Mouse (Mus musculus) kidney, adult 2 months (tissue): ENCODE measurements around the gene Dvl3. TPM values are rescaled to one million over a fixed set of nuclear protein-coding genes. Genes with fewer than 3 reads are reported as not detected.

Experiments
- DNase-seq: peaks from one replicate; pipeline ENCODE4 v3.0.0; 2021
- H3K27ac ChIP-seq: fragments of 200-500 bp; 2 replicates; pipeline ENCODE4 v1.5.1; 2012; ENCODE audit warnings: low read depth, low read length, control low read depth, inconsistent platforms; ENCODE audit not compliant: insufficient read depth
- H3K27me3 ChIP-seq: fragments of 200-500 bp; replicated peaks from 2 replicates; pipeline ENCODE4 v1.6.1; 2012; ENCODE audit warnings: mild to moderate bottlenecking, moderate library complexity, low read length, inconsistent platforms; ENCODE audit not compliant: control insufficient read depth, insufficient read depth
- H3K36me3 ChIP-seq: fragments of 200-500 bp; 2 replicates; pipeline ENCODE4 v1.6.1; 2012; ENCODE audit warnings: mild to moderate bottlenecking, moderate library complexity, low read length, inconsistent platforms; ENCODE audit not compliant: control insufficient read depth, insufficient read depth
- H3K4me1 ChIP-seq: fragments of 200-500 bp; 2 replicates; pipeline ENCODE4 v1.6.1; 2011; ENCODE audit warnings: low read length; ENCODE audit not compliant: control insufficient read depth, insufficient read depth
- H3K4me3 ChIP-seq: fragments of 200-500 bp; 2 replicates; pipeline ENCODE4 v1.5.1; 2011; ENCODE audit warnings: mild to moderate bottlenecking, low read depth, low read length, control low read depth; ENCODE audit not compliant: insufficient read depth
- CTCF ChIP-seq: fragments of 200-500 bp; conservative IDR thresholded peaks from 2 replicates; pipeline ENCODE4 v1.5.1; 2011; ENCODE audit warnings: low read depth, mild to moderate bottlenecking, control low read depth, low read length, moderate library complexity, mixed read lengths; ENCODE audit not compliant: insufficient read depth, insufficient read length
- POLR2A ChIP-seq: fragments of 200-500 bp; IDR thresholded peaks from one replicate; pipeline ENCODE4 v1.6.1; 2011; ENCODE audit warnings: low read depth, low read length, control low read depth
- WGBS: fragments of 180-500 bp; shearing (Covaris S2); methylation state at CpG from one replicate; pipeline ENCODE4 v1.1.7; 2018; 5-methylcytosine and 5-hydroxymethylcytosine counted together
- polyA plus RNA-seq: library from polyadenylated mRNA; depleted of rRNA; stranded (reverse); fragments of >200 nt; gene quantifications from 2 replicates; pipeline ENCODE4 v1.2.3, GENCODE M21; 2012

Dvl3 gene
- polyA plus RNA-seq, 1 experiment, result 37.4 TPM

DNA sequence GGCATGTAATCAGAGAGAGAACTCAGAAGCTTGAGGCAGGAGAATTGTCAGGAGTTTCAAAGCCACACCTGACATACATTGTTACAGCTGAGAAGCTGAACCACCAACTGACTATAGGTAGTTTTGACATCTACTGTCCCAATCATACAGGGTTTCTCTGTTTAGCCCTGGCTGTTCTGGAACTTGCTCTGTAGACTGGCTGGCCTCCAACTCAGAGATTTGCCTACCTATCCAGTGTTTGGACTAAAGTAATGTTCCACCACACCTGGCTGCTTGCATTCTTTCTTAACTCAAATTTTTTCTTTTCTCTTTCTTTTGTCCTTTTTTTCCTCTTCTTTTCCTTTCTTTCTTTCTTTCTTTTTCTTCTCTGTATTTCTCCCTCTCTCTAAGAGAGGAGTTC lies 750 bp upstream of the Dvl3 start:
- H3K27me3 ChIP-seq, result no peaks in the 10 kb centered on the region
- H3K4me1 ChIP-seq, result peaks cover 4% of the 10 kb centered on the region; the same call in 1 of the 2 replicates
- no peaks in the 10 kb centered on the region for H3K36me3 ChIP-seq
- peak overlapping the region; percentile 75 for H3K27ac ChIP-seq
- peak overlapping the region; percentile 82 for H3K4me3 ChIP-seq
- no peak for TF ChIP-seq POLR2A
- TF ChIP-seq CTCF, result no peak
- peak; percentile 59 for DNase-seq

GRCm38 (mm10) chr16:20517216-20517615 lies 434 bp downstream of the Dvl3 start:
- Histone ChIP-seq H3K36me3 (no peaks in the 10 kb centered on the region), H3K4me3 (peak overlapping the region; percentile 97), H3K27me3 (no peaks in the 10 kb centered on the region), H3K4me1 (peaks cover 12% of the 10 kb centered on the region; the same call in 1 of the 2 replicates), H3K27ac (peak overlapping the region; percentile 91)
- WGBS, result under 1% methylated on average over 26 of the region's 26 CpGs
- TF ChIP-seq POLR2A (no peak), CTCF (no peak)
- no peak for DNase-seq

GRCm38 (mm10) chr16:20517701-20518374 lies 1.1 kb downstream of the Dvl3 start:
- H3K27ac ChIP-seq, result peak overlapping the region; percentile 91
- WGBS, result under 1% methylated on average over 6 of the region's 6 CpGs
- TF ChIP-seq CTCF (no peak), POLR2A (no peak)

DNA sequence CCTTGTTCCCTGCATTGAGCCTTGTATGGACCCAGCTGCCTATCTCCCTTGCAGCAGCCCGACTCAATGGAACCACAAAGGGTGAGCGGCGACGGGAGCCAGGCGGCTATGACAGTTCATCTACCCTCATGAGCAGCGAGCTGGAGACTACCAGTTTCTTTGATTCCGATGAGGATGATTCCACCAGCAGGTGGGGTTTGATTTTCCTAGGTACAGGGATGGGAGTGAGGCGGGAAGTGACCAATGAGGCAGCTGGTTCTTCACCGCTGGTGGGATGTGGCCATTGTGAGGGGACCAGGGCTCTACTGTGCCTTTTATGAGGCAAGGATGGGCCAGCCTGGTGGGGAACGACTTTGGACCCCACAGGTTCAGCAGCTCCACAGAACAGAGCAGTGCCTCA lies 7.1 kb downstream of the Dvl3 start:
- peaks cover 2% of the 10 kb centered on the region for H3K36me3 ChIP-seq
- H3K4me1 ChIP-seq, result peaks cover 8% of the 10 kb centered on the region; the same call in 1 of the 2 replicates
- H3K27ac ChIP-seq, result no peak overlapping the region
- no peak overlapping the region for H3K4me3 ChIP-seq
- no peak for DNase-seq
- no peaks in the 10 kb centered on the region for H3K27me3 ChIP-seq
- WGBS, result 88% methylated on average over 10 of the region's 10 CpGs
- no peak for TF ChIP-seq POLR2A
- TF ChIP-seq CTCF, result no peak

More at GRCm38 (mm10) chr16:20517701-20518374, 1.1 kb downstream of the Dvl3 start:
- peak; percentile 54 for DNase-seq
- H3K4me1 ChIP-seq, result peaks cover 12% of the 10 kb centered on the region; the same call in 1 of the 2 replicates
- H3K36me3 ChIP-seq, result no peaks in the 10 kb centered on the region
- H3K4me3 ChIP-seq, result peak overlapping the region; percentile 97
- no peaks in the 10 kb centered on the region for H3K27me3 ChIP-seq

- H3K36me3 ChIP-seq, result peaks cover 2% of the 10 kb centered on the region
- 92% methylated on average over 5 of the region's 5 CpGs for WGBS
Measured at GRCm38 (mm10) chr16:20528779-20529178, 12.0 kb downstream of the Dvl3 start.

GRCm38 (mm10) chr16:20529375-20529774 lies 12.6 kb downstream of the Dvl3 start:
- TF ChIP-seq CTCF, result no peak
- no peak for TF ChIP-seq POLR2A
- Histone ChIP-seq H3K4me1 (no peaks in the 10 kb centered on the region), H3K4me3 (no peak overlapping the region), H3K27me3 (no peaks in the 10 kb centered on the region), H3K36me3 (no peaks in the 10 kb centered on the region; the same call in none of the 2 replicates), H3K27ac (no peak overlapping the region)
- 72% methylated on average over 1 of the region's 1 CpGs for WGBS
- DNase-seq, result no peak

More at GRCm38 (mm10) chr16:20528779-20529178, 12.0 kb downstream of the Dvl3 start:
- DNase-seq, result no peak
- no peaks in the 10 kb centered on the region for H3K27me3 ChIP-seq
- H3K4me3 ChIP-seq, result no peak overlapping the region
- no peaks in the 10 kb centered on the region for H3K4me1 ChIP-seq
- no peak overlapping the region for H3K27ac ChIP-seq
- TF ChIP-seq CTCF (no peak), POLR2A (no peak)

- 97% methylated on average over 20 of the region's 20 CpGs for WGBS
- no peak overlapping the region for H3K27ac ChIP-seq
Measured at GRCm38 (mm10) chr16:20530941-20531340, 14.2 kb downstream of the Dvl3 start.

More at GRCm38 (mm10) chr16:20530941-20531340, 14.2 kb downstream of the Dvl3 start:
- H3K4me1 ChIP-seq, result no peaks in the 10 kb centered on the region
- no peak overlapping the region for H3K4me3 ChIP-seq
- no peaks in the 10 kb centered on the region for H3K27me3 ChIP-seq
- DNase-seq, result no peak
- no peak for TF ChIP-seq CTCF
- no peak for TF ChIP-seq POLR2A
- H3K36me3 ChIP-seq, result no peaks in the 10 kb centered on the region; the same call in none of the 2 replicates
